Mouse (Mus musculus) spleen, postnatal 10 days (tissue): ENCODE results near the gene Smoc2.

Experiments
- DNase-seq, 2 experiments: peaks; one replicate each; pipeline ENCODE4 v3.0.0; 2021 to 2022; ENCODE audit warnings: low spot score in 2 of 2

Gene Smoc2

GRCm38 (mm10) chr17:14279177-14279965 is at the start of gene Smoc2:
Smoc2 (plus strand) TSS chr17:14279506.
- DNase-seq: no peak

- no peak for DNase-seq
These were observed 48.4 kb upstream of the Smoc2 start for GRCm38 (mm10) chr17:14230698-14231430.

- DNase-seq: peak in 1 of 2 experiments; percentile 62
These were observed 46.7 kb upstream of the Smoc2 start for GRCm38 (mm10) chr17:14232629-14233028.

- no peak for DNase-seq
These were observed 45.6 kb upstream of the Smoc2 start for GRCm38 (mm10) chr17:14233658-14234057.

- DNase-seq: no peak
These were observed 44.4 kb upstream of the Smoc2 start for GRCm38 (mm10) chr17:14234774-14235389.

- DNase-seq: no peak
These were observed 42.2 kb upstream of the Smoc2 start for GRCm38 (mm10) chr17:14237134-14237533.

- DNase-seq: no peak
These were observed 39.3 kb upstream of the Smoc2 start for GRCm38 (mm10) chr17:14239960-14240359.

- DNase-seq: no peak
These were observed 36.7 kb upstream of the Smoc2 start for GRCm38 (mm10) chr17:14242634-14243033.

- no peak for DNase-seq
These were observed 34.9 kb upstream of the Smoc2 start for GRCm38 (mm10) chr17:14244195-14244965.

- DNase-seq: no peak
These were observed 33.0 kb upstream of the Smoc2 start for GRCm38 (mm10) chr17:14246266-14246665.

GRCm38 (mm10) chr17:14247931-14248330 is 31.4 kb upstream of the Smoc2 start:
- no peak for DNase-seq

GRCm38 (mm10) chr17:14249595-14249994 is 29.7 kb upstream of the Smoc2 start:
- peak in 1 of 2 experiments; percentile 19 for DNase-seq

GRCm38 (mm10) chr17:14250401-14250800 is 28.9 kb upstream of the Smoc2 start:
- no peak for DNase-seq

GRCm38 (mm10) chr17:14252456-14252855 is 26.9 kb upstream of the Smoc2 start:
- DNase-seq: no peak

GRCm38 (mm10) chr17:14254616-14255015 is 24.7 kb upstream of the Smoc2 start:
- DNase-seq: no peak

GRCm38 (mm10) chr17:14257799-14258520 is 21.3 kb upstream of the Smoc2 start:
- DNase-seq: no peak

- DNase-seq: no peak
These were observed 20.4 kb upstream of the Smoc2 start for GRCm38 (mm10) chr17:14258906-14259305.

- DNase-seq: no peak
These were observed 18.3 kb upstream of the Smoc2 start for GRCm38 (mm10) chr17:14260966-14261365.

GRCm38 (mm10) chr17:14262217-14262616 is 17.1 kb upstream of the Smoc2 start:
- DNase-seq: no peak

- no peak for DNase-seq
These were observed 11.3 kb upstream of the Smoc2 start for GRCm38 (mm10) chr17:14268001-14268400.

GRCm38 (mm10) chr17:14273386-14273785 is 5.9 kb upstream of the Smoc2 start:
- no peak for DNase-seq
